Mouse (Mus musculus) lung, postnatal 14 days (tissue): ENCODE measurements around the gene Hmcn1.

Experiments
- DNase-seq: peaks from one replicate; pipeline ENCODE4 v3.0.0; 2021

The Hmcn1 gene

DNA sequence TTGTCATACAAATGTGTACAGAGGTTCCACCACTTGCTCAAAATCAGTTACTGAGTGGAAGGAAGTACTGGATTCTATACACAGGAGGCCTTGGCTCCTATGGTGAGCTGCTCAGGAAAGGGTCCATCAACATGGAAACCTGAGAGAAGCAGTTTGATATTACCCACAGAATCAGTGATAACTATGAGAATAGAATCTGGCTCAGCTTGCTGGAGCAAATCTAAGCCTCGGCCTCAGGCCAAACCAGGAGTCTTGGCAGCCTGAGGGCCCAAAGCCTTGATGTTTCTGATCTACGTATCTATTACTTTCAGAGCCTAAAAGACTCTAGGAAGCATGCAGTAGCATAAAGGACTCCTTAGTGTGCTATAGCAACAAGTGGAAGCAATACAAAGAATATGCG lies 220.3 kb downstream of the Hmcn1 start:
- no peak for DNase-seq

DNA sequence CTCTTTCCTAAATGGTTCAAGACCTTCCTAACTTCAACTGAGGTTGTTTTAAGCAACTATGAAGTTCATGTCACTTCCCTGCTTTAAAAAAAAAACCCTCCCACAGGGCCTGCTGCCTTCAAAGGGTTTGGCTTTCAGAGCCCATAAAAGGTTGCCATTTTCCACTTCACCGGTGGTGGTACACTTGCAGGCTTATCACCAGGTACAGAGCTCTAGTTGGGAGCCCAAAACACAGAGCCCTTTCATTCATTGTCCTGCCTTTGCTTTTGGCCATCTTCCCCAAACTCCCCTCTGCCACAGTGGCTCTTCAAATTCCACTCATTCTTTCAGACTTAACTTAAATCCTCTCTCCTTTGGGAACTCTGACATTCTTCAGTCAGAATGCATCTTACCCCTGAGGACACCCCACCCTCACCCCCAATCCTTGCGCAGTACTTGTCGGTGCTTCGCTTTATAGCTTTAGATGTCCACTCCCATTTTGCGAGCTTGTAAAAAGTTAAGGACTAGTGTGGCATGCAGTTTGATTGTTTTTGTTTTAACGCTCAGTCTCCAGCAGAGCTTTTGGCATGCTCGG lies 222.2 kb downstream of the Hmcn1 start:
- DNase-seq: no peak

DNA sequence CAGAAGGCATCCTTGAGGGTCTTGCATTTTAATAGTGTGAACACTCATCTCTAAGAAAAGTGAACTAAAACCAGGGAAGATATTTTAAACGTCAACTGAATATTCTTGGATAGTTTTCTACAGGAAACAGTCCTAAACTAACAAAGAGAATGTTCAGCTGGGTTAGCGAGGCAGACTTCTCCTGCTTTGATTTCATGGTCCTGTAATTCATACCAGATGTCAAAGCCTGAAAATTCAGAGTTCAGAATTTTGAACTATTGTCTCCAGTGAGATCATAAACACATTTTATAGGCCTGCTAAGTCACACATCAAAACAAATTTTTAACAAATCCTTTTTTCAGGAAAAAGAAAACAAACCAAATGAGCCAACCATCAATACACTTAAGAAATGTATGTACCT lies 223.4 kb downstream of the Hmcn1 start:
- DNase-seq: no peak

DNA sequence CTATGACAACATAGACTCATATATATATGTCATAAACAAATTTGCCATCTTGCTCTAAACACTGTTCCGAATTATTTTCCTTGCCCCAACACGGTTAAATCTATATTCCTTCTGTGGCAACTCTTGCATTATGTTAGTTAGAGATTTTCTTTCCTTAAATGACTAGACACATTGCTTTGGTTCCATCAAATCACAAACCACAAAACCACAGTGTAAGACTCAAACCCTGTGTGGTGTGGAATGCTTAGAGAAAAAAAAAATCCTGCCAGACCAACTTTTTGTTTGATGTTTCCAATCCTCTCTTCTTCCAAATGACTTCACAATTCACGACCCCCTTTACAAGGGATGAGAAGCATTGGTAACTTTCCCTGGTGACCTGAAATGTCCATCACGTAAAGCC lies 231.6 kb downstream of the Hmcn1 start:
- no peak for DNase-seq

DNA sequence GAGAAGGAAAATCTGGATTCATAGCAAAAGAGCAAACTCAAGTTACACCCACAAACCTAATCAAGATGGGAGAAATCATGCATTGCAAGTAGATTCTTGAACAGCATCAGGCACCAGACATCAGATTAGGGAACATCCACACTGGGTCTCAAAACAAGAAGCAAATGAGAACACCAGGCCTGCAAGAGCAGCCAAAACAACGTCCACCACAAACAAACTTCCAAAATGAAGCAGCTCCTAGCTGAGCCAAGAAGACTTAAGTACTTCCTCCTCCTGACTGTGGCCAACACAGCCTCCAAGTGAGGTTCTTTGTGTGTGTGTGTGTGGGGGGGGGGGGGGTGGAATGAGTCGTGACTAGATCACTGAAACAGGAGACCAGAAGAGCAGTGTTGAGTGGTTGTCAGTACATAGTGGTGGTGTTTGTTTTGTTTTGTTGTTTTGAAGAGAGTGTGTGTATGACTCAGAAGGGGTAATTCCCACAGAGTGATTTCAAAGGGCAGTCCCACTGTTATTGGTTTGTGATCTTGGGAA lies 232.4 kb downstream of the Hmcn1 start:
- DNase-seq: no peak

DNA sequence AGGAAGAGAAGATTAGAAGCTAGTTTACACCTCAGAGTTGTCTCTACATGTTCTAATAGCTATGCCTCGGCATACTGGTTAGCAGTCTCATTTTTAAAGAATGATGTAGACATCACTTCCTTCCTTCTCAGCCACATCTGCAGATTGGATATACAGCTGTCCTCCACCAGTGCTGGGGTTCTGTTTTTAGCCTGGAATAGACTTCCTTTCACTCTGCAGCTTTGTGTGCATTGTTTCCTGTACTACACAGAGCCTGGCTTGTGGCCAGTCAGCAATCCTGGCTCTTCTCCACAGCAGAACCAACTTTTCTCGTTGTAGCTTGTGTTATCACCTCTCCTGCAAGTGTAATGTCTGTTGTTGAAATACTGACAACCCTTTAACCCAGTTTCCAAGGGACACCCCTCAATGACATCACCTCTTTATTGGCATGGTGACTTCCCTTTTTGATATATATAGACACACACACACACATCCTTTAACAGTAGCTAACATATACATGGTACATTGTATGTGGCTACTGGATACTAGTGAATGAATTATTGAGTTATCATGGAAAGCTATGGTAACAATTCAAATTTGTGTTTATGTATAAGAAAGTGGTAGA lies 233.7 kb downstream of the Hmcn1 start:
- DNase-seq: peak; percentile 51

DNA sequence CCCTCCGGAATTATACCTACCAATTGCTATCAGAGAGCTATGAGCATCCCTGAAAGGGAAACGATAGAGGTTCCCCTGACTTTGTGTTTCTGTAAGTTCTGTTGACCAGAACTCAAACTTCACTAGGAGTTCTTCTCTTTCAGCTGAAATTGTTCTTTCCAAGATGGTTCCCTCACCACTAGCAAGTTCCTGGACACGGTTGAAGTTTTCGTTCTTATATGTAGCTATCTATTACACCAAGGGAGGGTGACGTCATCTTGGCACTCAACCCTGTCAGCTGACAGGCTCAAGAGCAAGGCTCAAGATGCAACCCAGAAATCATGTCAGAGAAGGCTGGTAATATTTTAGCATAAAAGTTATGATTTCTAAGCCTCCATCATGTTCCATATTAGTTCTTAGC lies 239.3 kb downstream of the Hmcn1 start:
- no peak for DNase-seq

DNA sequence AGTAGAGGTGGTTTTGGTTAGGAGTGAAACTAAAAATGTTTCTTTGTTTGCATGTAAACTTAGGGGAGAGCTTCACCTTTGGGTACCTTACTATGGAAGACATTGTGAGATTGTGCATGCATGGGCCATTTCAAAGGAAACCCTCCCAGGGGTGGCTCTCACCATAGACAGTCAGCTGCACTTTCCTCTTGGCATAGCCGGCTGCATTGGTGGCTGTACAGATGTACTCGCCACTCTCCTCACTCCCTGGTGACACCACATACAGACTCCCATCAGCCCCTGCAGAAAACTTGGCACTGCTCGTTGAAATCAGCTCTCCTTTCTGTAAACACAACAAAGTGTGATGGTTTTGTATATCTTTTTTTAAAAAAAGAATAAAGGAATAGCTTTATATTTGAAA lies 244.5 kb downstream of the Hmcn1 start:
- DNase-seq: no peak

DNA sequence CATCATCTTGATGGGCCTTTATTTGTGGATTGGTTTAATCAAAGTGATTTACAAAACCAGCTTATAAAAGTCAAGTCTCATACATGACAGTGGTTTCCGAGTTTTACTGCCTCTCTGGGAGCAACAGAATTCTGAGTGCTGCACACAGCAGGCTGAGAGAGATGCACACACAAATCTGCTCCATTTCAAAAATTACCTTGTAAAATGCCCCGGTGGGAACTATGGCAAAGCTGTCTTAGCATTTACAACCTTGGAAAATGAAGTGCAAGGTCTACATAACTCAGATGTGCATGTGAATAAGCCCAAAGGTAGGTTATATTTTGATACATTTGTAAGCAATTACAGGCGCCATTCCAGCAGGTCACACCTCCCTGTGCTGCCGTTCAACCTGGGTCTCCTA lies 245.5 kb downstream of the Hmcn1 start:
- DNase-seq: no peak

DNA sequence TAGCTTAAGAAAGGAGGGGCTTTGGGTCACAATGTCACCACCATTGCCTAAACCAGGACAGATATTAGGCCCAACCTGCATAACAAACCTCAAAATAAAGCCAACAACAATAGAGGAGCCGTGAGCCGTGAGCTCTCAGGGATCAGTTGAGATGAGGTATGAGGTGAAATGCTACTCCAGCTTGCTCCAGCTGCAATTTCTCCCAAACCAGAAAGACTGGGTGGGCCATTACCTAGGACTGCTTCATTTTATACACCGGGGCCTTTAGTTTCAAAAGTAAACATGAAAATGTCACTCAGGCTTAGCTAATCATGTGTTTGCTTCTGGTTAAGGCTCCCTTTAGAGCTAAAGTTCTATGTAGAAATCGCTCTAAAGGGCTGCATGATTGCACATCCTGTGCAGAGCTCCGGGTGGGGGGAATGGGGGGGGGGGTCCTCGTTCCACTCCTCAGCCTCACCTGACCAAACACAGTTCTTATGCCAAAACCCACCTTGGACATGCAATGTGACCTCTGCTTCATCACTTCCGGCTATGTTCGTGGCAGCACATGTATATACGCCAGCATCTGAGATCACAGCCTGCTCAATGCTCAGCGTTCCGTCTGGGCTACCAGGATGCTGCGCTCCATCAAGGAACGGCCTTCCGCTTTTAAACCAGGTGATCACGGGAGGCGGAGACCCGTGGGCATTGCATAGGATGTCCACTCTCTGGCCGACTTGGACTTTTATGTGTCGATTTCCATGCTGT lies 250.0 kb downstream of the Hmcn1 start:
- DNase-seq: no peak

DNA sequence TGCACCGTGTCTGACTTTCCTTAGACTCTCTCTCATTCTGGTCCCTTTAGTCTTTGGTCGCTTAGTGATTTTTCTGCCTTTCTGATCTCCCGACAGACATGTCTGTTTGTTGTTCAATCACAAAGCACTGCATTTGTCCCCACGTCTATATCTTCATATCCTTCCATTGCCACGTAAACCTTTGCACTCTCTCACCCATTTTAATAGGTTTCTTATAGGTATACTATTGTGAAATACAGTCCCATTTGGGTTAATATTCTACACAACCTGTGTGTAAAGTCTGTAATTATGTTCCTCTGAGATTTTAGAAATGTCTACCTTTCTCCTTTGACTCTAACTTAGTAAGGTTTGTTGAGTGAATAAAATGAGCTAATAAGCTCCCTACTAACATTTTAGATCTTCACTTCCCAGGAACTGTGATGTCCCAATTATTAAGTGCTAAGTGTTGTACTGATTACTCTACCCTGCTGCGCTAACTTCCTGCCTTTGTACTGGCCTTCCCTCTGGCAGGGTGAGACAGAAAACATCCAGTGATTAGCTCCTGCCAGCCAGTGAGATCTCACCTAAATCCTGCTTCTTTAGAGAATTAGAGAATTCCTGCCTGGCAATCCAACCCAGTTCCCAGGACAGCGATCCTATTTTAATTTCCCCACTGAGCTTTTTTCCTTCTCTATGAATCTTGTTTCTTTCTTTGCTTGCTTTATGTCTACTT lies 250.7 kb downstream of the Hmcn1 start:
- no peak for DNase-seq

DNA sequence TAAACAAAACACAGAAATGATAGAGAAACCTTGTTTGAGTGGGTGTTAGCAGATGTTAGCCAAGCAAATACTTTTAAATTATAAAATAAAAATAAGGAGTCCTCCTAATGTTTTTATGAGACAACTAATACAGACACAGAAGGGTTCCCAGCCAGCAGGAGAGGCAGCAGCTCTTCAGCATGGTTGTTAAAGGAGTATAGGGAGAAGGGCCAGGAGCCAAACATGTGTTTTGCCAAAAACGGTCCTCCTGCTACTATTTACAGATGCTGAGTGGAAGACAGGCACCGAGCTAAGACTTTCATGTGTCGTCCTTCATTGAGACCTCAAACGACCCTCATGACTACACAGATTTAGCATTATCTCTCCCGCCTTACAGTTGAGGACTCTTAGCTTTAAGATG lies 281.8 kb downstream of the Hmcn1 start:
- DNase-seq: no peak

DNA sequence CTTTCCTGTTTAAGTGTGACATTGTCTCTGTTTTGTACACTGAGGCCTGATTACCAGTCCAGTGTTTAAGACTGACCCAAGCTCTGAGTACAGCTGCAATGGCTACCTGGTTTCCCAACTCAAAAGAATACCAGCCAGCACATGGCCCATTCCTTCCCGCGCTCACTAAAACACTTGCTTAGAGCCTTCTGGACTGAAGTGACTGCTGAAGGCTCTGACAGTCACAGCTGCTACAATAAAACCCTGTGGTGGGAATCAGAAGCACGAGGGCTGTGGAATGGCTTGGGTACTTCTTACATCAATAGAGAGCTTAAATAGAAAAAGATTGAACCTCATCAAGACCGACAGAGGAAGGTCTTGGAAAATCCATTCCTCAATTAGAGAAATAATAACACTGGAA lies 286.7 kb downstream of the Hmcn1 start:
- DNase-seq: no peak

DNA sequence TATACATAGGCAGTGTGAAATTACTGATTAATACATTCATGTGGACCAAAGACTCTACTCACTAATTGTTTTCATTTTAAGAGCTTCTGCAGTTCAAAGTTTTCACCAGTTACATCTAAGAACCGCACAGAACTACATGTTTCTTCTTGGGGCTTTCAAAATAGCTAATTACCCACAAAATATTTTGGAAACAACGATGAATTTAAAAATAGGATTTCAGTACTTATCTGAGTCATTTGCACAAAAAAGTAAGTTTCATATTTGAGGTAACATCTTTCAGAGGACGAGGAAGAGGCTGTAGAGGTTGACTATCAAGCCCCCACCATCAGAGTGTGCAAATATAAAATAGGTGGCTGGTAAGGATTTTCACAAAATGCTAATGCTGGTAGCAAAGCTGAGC lies 295.5 kb downstream of the Hmcn1 start:
- no peak for DNase-seq

DNA sequence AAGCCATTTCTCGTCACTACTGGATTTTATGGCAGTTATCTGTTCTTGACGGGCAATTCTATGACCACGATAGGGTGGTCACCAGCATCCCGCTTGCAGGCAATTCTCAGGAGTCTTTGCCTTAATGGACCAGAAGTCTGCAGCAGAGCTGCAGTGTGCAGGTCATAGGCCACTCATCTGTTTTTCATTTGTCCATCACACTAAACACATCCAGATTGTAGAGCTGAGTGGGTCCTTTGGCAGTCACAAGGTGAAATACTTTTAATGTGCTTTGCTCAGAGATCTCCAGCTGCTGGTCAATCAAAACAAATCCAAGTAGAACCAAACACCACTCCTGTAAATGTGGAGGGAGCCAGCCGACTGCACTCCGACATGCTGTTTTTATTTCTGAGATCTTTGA lies 311.2 kb downstream of the Hmcn1 start:
- DNase-seq: no peak

DNA sequence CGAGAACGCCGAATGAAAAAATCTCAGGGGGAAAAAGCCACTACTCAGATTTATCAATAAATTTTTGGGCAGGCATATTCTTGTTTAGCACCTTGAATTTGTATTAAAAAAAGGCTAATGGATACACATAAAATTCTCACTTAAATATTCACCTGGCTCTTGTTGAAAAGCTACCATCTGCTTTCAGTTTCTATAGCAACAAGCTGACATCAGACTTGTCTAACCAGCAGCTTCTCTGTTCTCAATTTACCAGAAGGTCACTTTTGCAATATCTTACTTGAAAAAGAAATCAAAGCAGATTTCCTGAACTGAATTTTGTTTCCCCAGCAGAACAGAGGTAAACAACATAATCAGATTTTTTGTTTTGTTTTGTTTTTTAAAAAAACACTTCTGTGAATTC lies 311.8 kb downstream of the Hmcn1 start:
- DNase-seq: no peak

DNA sequence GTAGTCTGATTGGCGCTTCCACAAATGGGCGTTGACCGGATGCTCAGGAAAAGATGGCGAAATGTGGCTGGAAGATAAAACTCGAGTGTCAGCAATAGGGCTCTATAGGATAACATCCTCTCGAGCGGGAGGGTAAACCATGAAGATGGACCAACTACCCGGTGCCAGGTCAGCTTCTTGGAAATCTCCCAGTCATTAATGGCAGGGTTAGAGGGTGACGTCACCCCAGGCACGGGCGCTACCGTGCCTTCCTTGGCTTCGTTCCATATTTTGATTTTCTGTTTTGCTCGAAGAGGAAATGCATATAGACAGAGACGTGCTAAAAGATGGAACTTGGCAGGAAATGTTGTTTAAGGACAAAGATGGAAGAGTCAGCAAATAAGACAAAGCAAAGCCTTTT lies 312.2 kb downstream of the Hmcn1 start:
- DNase-seq: no peak

DNA sequence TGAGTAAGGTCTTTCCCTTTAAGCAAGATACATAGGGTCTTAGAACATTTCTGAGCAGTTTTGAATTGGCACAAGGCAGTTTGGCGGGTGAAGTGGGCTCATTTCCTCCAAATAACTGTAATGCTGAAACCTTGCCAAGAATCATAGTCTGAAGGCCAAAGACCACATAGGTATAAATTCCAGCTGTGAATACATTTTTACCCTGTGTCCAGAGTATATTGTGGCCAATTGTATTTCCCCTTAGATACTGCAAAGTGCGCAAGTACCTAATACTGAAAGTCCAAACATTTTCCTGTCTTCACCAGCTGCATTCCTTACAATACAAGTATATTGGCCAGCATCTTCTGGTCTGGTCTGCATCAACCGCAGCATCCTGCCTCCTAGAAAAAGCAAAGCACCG lies 312.9 kb downstream of the Hmcn1 start:
- no peak for DNase-seq

DNA sequence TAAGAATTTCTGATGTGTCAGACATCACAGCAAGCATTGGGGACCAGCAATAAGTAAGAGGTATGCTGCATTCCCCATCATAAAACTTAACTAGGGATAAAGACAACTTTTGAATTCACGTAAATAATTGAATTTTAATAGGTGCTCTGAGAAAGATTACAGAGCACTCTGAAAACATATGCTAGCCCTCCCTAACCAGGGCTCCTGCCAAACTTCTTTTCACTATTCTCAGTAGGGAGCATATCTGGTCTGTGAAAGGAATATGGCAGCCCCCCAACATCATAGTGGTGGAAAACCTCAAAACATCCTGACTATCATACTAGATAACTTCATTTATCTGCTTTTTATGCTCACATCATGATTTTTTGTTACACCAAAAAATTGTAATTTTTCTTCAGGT lies 347.9 kb downstream of the Hmcn1 start:
- DNase-seq: no peak

DNA sequence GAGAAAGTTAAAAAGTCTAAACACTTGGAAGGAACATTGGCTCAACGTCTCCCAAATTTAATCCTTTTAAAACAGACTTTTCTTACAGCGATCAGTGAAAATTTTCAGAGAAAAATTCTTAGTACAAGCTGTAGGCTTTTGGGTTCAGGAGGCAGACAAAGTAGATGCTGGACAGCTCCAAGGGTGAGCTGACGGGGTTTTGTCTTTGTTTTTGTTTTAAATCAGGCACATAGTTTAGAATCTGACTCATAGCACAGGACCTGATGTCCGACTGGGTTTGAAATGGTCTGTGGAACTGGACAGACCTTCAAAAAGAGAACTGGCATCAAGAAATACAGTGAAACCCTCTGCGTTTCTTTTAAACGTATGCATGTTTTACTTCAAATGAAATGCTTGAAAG lies 353.7 kb downstream of the Hmcn1 start:
- no peak for DNase-seq

DNA sequence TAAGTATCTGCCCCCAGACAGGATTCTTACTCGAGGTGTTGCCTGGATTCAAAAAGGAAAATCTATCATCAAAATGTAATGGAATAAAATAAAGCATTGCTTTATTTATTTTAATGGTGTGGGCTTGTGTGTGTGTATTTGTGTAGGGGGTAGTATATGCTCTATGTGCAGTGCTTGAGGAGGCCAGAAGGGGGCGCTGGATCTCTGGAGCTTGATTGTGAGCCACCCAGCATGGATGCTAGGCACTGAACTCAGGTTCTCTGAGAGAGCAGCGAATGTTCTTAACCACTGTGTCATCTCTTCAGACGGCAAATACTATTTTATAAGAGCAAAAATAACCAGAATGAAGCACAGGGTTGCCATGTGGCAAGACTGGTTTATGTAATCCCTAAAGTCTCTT lies 360.7 kb downstream of the Hmcn1 start:
- DNase-seq: no peak

DNA sequence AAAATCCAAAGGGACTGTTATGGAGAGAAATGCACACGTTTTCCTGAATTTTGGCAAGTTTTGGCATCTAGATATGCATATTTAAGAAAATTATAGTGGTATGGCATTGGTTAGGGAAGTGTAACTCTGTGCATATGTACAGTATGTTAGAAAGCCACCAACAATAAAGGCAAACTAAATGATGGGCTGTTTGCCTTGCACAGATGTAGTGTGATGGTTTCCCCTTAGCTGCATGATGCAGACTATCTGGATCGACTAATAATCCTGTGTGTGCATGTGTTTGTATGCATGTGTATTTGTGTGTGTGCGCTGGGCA lies 361.4 kb downstream of the Hmcn1 start:
- no peak for DNase-seq

DNA sequence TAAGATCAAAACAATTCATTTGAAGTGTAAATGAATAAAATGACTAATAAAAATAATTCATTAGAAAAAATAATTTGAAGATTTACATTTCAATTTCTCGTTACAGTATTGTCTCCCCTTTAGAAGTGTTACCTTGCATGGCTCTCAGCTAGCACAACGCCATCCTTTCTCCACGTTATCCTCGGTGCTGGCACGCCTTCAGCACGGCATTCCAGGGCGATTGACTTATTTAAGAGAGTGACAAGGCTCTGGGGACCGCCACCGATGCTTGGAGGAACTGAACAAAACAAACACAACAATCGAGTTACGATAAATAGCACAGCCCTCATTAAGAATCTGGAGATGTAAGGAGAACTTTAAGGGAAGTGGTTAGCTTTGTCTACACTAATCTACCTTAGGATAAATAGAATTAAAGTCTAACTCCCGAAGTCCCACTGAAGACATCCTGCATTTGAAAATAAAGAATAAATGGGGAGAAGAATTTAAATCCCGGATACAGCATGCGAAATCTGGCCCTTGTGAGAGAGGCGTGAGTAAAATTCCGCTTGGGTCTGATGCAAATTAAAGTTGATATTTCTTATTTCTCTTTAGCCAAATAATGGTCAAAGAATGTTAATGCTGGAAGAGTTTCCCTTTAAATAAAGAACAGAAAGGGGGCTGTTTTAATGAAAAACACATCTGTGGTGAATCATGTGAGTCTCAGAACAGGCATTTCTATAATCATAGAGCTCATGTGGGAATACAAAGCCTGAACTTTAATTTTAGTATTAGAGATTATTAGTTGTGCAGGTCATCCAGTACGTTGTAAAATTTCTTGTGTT lies 362.0 kb downstream of the Hmcn1 start:
- DNase-seq: no peak
